Mouse (Mus musculus) spleen, postnatal 36 days (tissue): ENCODE data around the gene Fasn.

Source experiments
- DNase-seq, 2 experiments: peaks; one replicate each; pipeline ENCODE4 v3.0.0; 2022; ENCODE audit warnings: low spot score in 2 of 2, mixed read lengths in 1 of 2

Gene Fasn

GRCm38 (mm10) chr11:120828416-120828815 is 4.1 kb upstream of the Fasn start:
- no peak for DNase-seq

- DNase-seq = no peak
Observed at GRCm38 (mm10) chr11:120826016-120826953, 1.9 kb upstream of the Fasn start.

- no peak for DNase-seq
Observed at GRCm38 (mm10) chr11:120825289-120825863, 1.0 kb upstream of the Fasn start.

GRCm38 (mm10) chr11:120824787-120825288 is 491 bp upstream of the Fasn start:
- DNase-seq = no peak

- DNase-seq = peak in 1 of 2 experiments; percentile 52
Observed at GRCm38 (mm10) chr11:120823551-120823947, 798 bp downstream of the Fasn start.

GRCm38 (mm10) chr11:120822831-120823550 is 1.4 kb downstream of the Fasn start:
- no peak for DNase-seq

- no peak for DNase-seq
Observed at GRCm38 (mm10) chr11:120822321-120822720, 2.0 kb downstream of the Fasn start.

- DNase-seq = no peak
Observed at GRCm38 (mm10) chr11:120821076-120821922, 3.0 kb downstream of the Fasn start.

- no peak for DNase-seq
Observed at GRCm38 (mm10) chr11:120820546-120820945, 3.8 kb downstream of the Fasn start.

- no peak for DNase-seq
Observed at GRCm38 (mm10) chr11:120819556-120819955, 4.8 kb downstream of the Fasn start.

- DNase-seq = no peak
Observed at GRCm38 (mm10) chr11:120818251-120818650, 6.1 kb downstream of the Fasn start.

- DNase-seq = no peak
Observed at GRCm38 (mm10) chr11:120817358-120817757, 7.0 kb downstream of the Fasn start.

- DNase-seq = no peak
Observed at GRCm38 (mm10) chr11:120812068-120812467, 12.3 kb downstream of the Fasn start.

- no peak for DNase-seq
Observed at GRCm38 (mm10) chr11:120808010-120808409, 16.3 kb downstream of the Fasn start.

- no peak for DNase-seq
Observed at GRCm38 (mm10) chr11:120805375-120806298, 18.7 kb downstream of the Fasn start.

GRCm38 (mm10) chr11:120804769-120805168 is 19.6 kb downstream of the Fasn start:
- DNase-seq = no peak

GRCm38 (mm10) chr11:120804274-120804673 is 20.1 kb downstream of the Fasn start:
- DNase-seq = no peak

- DNase-seq = peak; percentile 70 to 71
Observed at GRCm38 (mm10) chr11:120800061-120800904, 24.1 kb downstream of the Fasn start.

- no peak for DNase-seq
Observed at GRCm38 (mm10) chr11:120799316-120799890, 24.9 kb downstream of the Fasn start.
